Mouse (Mus musculus): ENCODE measurements around the gene Rrp36. TPM values are rescaled to one million over a fixed set of nuclear protein-coding genes. Genes with fewer than 3 reads are reported as not detected.
A peak's percentile ranks its signal among the peaks of the same experiment; 100 is the strongest.

The Rrp36 gene
- polyA plus RNA-seq, 1 experiment from 2014 or later = 70.0 TPM

DNA sequence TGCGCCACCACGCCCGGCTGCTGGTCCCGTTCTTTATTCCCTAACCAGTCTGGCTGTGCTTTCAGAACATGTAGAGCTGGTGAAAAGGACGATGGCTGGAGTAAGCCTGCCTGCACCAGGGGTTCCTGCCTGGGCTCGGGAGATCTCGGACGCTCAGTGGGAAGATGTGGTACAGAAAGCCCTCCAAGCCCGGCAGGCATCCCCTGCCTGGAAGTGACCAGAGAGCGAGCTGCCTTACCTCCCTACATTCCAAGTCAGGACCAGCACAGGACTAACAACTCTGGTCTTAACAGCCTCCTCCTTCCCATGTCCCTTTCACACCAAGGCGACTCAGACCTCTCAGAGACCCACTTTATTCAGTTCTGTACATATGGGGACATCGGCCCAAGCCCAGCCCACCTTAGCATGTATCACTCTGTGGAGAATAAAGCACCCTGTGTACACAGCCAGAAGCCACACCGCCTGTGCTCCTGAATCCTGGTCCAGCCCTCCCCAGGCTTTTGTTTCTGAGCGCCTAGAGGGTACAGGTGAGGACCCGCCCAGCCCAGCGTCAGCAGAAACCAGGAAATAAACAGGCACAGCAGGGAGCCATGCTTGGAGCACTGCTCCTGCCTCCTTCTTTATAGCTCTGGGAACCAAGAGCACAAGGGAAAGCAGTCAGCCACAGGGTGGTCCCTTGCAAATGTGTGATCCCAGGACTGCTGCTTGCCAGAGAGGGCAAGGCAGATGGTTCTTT is 8.7 kb upstream of the Rrp36 start:
- H3K4me2 ChIP-seq = no peak overlapping the region
- peaks cover 62% of the 10 kb centered on the region for H3K36me3 ChIP-seq
- no peak overlapping the region for H3K27ac ChIP-seq
- no peaks in the 10 kb centered on the region for H3K9me3 ChIP-seq
- no peak for ATAC-seq (ENCODE audit: insufficient number of reproducible peaks, insufficient read depth, low FRiP score, low TSS enrichment, low read depth)
- WGBS = 81% methylated on average over 16 of the region's 16 CpGs
- H3K9ac ChIP-seq (replicated peaks) = no peak overlapping the region
- no peak overlapping the region for H3K4me3 ChIP-seq (replicated peaks)
- no peaks in the 10 kb centered on the region for H3K27me3 ChIP-seq
- H3K4me1 ChIP-seq (replicated peaks) = peaks cover 31% of the 10 kb centered on the region

DNA sequence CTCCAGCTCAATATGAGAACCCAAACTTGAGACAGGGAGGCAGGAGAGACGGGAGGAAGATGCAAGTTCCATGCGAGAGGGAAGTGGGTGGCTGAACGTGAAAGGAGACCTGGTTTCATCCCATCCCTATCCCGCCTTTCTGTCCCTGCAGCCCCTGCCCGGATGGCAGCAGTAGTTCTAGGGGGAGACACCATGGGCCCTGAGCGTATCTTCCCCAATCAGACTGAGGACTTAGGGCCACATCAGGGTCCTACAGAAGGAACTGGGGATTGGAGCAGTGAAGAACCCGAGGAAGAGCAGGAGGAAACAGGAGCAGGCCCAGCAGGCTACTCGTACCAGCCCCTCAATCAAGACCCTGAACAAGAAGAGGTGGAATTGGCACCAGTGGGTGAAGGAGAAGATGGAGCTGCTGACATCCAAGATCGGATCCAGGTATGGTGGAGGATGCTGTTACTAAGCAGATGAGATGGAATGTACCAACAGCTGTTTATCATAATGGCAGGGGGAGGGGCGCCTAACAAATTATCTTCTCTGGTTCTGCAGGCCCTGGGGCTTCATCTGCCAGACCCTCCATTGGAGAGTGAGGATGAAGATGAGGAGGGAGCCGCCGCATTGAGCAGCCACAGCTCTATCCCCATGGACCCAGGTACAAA is 7.4 kb upstream of the Rrp36 start:
- peak overlapping the region; percentile 76 for H3K27ac ChIP-seq
- ATAC-seq (ENCODE audit: insufficient number of reproducible peaks, insufficient read depth, low FRiP score, low TSS enrichment, low read depth) = no peak
- peak overlapping the region; percentile 88 for H3K4me2 ChIP-seq
- peaks cover 31% of the 10 kb centered on the region for H3K4me1 ChIP-seq (replicated peaks)
- peak overlapping the region; percentile 63 for H3K9ac ChIP-seq (replicated peaks)
- H3K4me3 ChIP-seq (replicated peaks) = peak overlapping the region; percentile 86
- H3K9me3 ChIP-seq = no peaks in the 10 kb centered on the region
- H3K27me3 ChIP-seq = no peaks in the 10 kb centered on the region
- peaks cover 62% of the 10 kb centered on the region for H3K36me3 ChIP-seq
- WGBS = 25% methylated on average over 12 of the region's 12 CpGs

DNA sequence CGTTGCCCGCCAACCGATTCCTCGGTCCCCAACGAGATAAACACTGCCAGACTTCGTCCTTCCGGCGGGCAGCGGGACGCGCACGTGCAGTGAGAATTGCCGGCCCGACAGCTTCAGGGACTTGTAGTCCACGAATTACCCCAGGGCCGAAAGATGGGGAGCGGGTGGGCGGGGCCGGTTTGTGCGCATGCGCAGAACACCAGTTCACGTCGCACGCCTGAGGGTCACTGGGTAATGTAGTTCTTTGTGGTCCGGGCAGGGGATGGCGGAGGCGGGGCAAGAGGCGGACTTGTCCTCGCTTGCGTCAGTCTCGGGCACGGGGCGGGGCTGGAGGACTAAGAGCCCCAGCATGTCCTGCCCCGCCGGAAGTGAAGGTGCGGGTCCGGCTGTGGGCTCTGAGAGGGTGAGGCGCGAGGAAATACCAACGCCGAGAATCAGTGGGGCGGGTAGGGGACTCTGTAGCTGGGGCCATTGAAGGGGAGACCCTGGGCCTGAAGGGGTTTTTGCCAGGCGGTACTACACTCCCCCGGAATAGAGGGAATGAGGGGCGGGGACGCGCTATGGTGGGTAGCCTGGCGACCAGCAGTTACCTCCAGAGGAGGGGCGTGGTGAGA is 6.7 kb upstream of the Rrp36 start, which contains the start of gene Klhdc3:
Klhdc3 (minus strand) TSS at position 155 of the 614 bp plus-strand sequence.
- H3K4me3 ChIP-seq (replicated peaks) = peak within 1 kb of the TSS; percentile 86
- H3K9me3 ChIP-seq = no peaks in the 10 kb centered on the region
- no peaks in the 10 kb centered on the region for H3K27me3 ChIP-seq
- peak within 1 kb of the TSS; percentile 92 for H3K27ac ChIP-seq
- under 1% methylated on average over 49 of the region's 49 CpGs for WGBS
- peaks cover 31% of the 10 kb centered on the region for H3K4me1 ChIP-seq (replicated peaks)
- peak within 1 kb of the TSS; percentile 88 for H3K4me2 ChIP-seq
- H3K36me3 ChIP-seq = peaks cover 62% of the 10 kb centered on the region
- peak; percentile 96 for ATAC-seq (ENCODE audit: insufficient number of reproducible peaks, insufficient read depth, low FRiP score, low TSS enrichment, low read depth)
- peak within 1 kb of the TSS; percentile 78 for H3K9ac ChIP-seq (replicated peaks)

DNA sequence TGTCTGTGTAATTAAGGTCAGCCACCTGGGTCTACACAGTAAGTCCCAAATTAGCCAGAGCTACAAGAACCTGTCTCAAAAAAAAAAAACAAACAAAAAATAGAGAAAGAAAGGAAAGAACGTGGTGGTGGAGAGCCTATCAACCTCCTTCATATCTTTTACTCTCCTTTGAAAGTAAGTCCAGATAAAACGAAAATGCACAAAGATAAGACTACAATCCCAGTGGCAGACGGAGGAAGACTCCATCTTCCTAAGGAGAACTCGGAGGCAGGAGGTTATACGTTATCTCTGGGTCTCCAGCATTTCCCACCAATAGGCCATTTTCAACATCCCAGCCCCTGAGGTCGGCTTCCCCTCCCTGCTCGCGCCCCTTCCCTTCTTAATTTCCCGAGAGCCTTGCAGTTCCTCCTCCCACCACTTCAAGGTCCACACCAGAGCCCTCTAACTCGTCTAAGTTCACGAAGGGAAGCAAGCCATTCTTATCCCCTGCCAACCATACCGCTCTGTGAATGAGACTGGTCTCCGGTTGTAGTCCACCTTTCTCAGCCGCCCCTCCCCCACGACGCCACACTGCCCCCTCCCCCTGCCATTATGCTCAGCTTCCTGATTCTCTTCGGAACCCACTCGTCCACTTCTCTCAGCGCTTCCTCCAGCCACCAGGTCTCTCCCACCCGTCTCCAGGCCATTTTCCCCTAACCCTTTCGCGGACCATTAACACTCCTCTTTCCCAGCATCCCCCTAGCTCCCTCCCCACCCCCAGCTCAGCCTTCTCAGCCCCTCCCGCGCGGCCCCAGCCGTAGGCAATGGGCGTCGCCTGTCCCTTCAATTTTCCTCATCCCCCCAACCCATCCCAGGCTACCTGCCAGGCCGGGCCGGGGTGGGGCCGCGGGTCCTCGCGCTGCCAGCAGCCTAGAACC is 5.9 kb upstream of the Rrp36 start:
- 1% methylated on average over 34 of the region's 34 CpGs for WGBS
- Histone ChIP-seq H3K4me3 (replicated peaks) (peak overlapping the region; percentile 86), H3K9me3 (no peaks in the 10 kb centered on the region), H3K27me3 (no peaks in the 10 kb centered on the region), H3K27ac (peak overlapping the region; percentile 92), H3K9ac (replicated peaks) (peak overlapping the region; percentile 78), H3K4me2 (peak overlapping the region; percentile 88), H3K4me1 (replicated peaks) (peaks cover 35% of the 10 kb centered on the region), H3K36me3 (peaks cover 62% of the 10 kb centered on the region)
- ATAC-seq (ENCODE audit: insufficient number of reproducible peaks, insufficient read depth, low FRiP score, low TSS enrichment, low read depth) = 0 out of 2 replicates have a peak, but pooled peaks have one; percentile 1

DNA sequence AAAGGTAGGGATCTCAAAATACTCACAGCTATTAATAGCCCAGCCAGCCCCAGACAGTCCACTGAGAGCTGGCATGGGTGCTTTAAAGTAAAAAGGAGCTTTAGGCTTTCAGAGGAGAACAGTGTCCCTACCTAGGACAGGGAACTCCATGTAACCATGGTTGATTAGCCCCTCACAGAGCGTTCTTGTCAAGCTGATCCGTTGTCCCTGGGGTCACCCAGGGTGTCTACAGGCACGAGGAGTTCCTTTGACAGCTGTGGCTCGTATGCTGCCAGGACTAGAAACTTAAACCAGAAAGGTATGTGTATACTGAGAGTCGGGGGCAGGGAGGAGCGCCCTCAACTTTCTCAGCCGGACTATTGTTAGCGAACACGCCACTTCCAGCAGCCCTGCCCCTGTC is 4.8 kb upstream of the Rrp36 start:
- no peak for ATAC-seq (ENCODE audit: insufficient number of reproducible peaks, insufficient read depth, low FRiP score, low TSS enrichment, low read depth)
- H3K27me3 ChIP-seq = no peaks in the 10 kb centered on the region
- H3K36me3 ChIP-seq = peaks cover 55% of the 10 kb centered on the region
- peak overlapping the region; percentile 88 for H3K4me2 ChIP-seq
- H3K27ac ChIP-seq = 0 out of 2 replicates have a peak overlapping the region, but pooled peaks have one; percentile 18
- peaks cover 43% of the 10 kb centered on the region for H3K4me1 ChIP-seq (replicated peaks)
- no peaks in the 10 kb centered on the region for H3K9me3 ChIP-seq
- peak overlapping the region; percentile 78 for H3K9ac ChIP-seq (replicated peaks)
- 61% methylated on average over 9 of the region's 9 CpGs for WGBS
- H3K4me3 ChIP-seq (replicated peaks) = peak overlapping the region; percentile 86

DNA sequence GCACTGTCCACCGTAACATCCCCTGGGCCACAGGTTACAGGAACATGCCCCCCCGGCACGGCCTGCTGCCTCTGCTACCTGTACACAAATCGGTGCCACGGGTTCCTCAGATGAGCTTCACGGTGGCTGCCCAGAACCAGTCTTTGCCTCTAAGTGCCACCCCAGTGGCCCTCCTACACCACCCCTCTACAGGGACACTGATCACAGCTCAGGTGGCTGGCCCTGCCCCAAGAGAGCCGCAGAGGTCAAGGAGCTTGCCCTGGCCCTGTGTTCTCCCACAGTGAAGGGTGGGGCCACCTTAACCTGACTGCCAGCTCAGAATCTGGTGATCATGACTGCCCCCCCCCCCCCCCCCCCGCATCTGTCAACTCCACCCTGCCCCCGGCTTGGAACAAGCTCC is 4.3 kb upstream of the Rrp36 start, which contains the start of gene Mea1:
Mea1 (plus strand) TSS at position 378 of the 400 bp plus-strand sequence.
- H3K27ac ChIP-seq = 0 out of 2 replicates have a peak within 1 kb of the TSS, but pooled peaks have one; percentile 18
- no peak for ATAC-seq (ENCODE audit: insufficient number of reproducible peaks, insufficient read depth, low FRiP score, low TSS enrichment, low read depth)
- H3K4me1 ChIP-seq (replicated peaks) = peaks cover 46% of the 10 kb centered on the region
- peaks cover 50% of the 10 kb centered on the region for H3K36me3 ChIP-seq
- WGBS = 94% methylated on average over 8 of the region's 9 CpGs
- H3K27me3 ChIP-seq = no peaks in the 10 kb centered on the region
- H3K9ac ChIP-seq (replicated peaks) = peak within 1 kb of the TSS; percentile 78
- H3K4me3 ChIP-seq (replicated peaks) = peak within 1 kb of the TSS; percentile 86
- H3K9me3 ChIP-seq = no peaks in the 10 kb centered on the region
- H3K4me2 ChIP-seq = peak within 1 kb of the TSS; percentile 88

DNA sequence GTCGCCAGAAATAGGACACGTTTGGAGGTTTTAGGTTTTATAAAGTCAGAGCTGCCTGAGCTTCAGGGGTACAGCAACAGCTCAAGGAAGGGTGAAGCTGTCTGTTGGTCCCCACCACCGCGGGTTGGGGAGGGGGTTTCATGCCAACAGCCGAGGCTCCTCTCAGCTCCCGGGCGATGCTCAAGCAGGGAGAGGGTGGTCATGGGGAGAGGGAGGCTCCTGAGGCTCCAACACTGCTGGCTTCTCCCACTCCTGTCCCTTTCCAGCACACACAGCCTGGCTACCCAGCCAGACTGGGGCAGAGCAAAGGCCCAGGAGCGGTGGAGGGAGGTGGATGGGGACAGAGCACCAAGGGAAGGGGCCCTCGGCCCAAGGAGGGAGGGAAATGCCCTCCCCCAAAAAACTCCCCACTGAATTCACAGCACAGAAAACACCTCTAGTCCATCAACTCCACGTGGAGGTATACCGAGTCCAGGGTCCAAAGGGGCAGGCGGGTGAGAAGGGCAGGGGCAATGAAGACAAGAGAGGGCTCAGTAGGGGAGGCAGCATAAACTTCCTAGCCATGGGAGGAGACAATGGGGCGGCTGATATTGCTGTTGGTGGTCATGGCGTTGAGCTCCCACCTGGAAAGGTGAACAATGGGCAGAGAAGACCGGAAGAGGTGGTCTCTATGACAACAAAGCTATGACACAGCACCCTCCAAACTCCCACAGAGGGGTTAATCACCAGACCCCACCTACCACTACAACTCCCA is 555 bp upstream of the Rrp36 start:
- Histone ChIP-seq H3K36me3 (peaks cover 61% of the 10 kb centered on the region), H3K27me3 (no peaks in the 10 kb centered on the region), H3K4me3 (replicated peaks) (peak overlapping the region; percentile 63), H3K9me3 (no peaks in the 10 kb centered on the region), H3K4me2 (peak overlapping the region; percentile 82), H3K27ac (peak overlapping the region; percentile 94), H3K9ac (replicated peaks) (peak overlapping the region; percentile 83), H3K4me1 (replicated peaks) (peaks cover 40% of the 10 kb centered on the region)
- WGBS = 20% methylated on average over 15 of the region's 15 CpGs
- peak; percentile 24; the same call in 1 of the 2 replicates for ATAC-seq (ENCODE audit: insufficient number of reproducible peaks, insufficient read depth, low FRiP score, low TSS enrichment, low read depth)

DNA sequence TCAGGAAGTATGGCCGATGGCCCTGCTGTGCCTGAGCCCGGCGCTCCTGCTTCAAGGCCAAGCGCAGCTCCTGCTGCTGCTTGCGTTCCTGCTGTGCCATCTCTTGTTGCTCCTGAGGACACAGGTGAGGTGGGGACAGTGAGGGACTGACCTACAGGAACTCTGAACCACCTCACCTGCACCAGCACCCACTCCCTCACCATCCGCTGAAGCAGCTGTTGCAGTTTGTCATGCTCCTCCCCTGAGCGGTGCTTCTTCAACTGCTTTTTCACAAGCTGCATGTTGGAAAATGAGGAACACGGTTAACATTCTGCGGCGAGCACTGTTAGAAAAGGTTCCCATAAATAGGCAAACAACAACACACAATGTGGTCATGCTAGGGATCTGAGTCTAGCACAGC is 4.2 kb downstream of the Rrp36 start:
- no peak for ATAC-seq (ENCODE audit: insufficient number of reproducible peaks, insufficient read depth, low FRiP score, low TSS enrichment, low read depth)
- 93% methylated on average over 10 of the region's 10 CpGs for WGBS
- H3K4me3 ChIP-seq (replicated peaks) = no peak overlapping the region

DNA sequence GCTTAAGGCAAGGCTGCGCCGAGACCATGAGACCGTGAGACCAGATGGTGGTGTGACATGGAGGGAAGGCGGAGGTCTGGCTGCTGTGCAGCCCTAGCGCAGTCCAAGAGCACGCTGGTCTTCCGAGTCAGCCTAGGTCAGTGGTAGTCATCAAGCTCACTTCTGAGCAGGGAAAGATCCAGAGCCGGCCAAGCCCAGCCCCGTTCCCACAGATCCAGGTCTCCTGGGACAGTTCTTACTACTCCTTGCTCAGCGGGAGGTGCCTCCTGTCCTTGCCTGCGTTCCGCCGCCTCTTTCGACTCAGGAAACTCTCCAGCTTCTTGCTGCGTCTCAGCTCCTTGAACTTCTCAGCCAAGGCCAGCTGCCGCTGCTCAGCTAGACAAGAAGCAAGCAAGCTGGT is 6.4 kb downstream of the Rrp36 start:
- no peak for ATAC-seq (ENCODE audit: insufficient number of reproducible peaks, insufficient read depth, low FRiP score, low TSS enrichment, low read depth)
- Histone ChIP-seq H3K27me3 (no peaks in the 10 kb centered on the region), H3K9me3 (no peaks in the 10 kb centered on the region; the same call in 1 of the 2 replicates), H3K4me3 (replicated peaks) (no peak overlapping the region), H3K36me3 (peaks cover 84% of the 10 kb centered on the region), H3K9ac (replicated peaks) (no peak overlapping the region), H3K4me1 (replicated peaks) (no peaks in the 10 kb centered on the region), H3K27ac (no peak overlapping the region), H3K4me2 (no peak overlapping the region)
- WGBS = 94% methylated on average over 16 of the region's 16 CpGs

More for the DNA sequence above, 4.2 kb downstream of the Rrp36 start:
- H3K27ac ChIP-seq = no peak overlapping the region
- peaks cover 15% of the 10 kb centered on the region for H3K4me1 ChIP-seq (replicated peaks)
- peaks cover 68% of the 10 kb centered on the region for H3K36me3 ChIP-seq
- H3K4me2 ChIP-seq = no peak overlapping the region
- no peaks in the 10 kb centered on the region; the same call in 1 of the 2 replicates for H3K9me3 ChIP-seq
- H3K27me3 ChIP-seq = no peaks in the 10 kb centered on the region
- no peak overlapping the region for H3K9ac ChIP-seq (replicated peaks)

DNA sequence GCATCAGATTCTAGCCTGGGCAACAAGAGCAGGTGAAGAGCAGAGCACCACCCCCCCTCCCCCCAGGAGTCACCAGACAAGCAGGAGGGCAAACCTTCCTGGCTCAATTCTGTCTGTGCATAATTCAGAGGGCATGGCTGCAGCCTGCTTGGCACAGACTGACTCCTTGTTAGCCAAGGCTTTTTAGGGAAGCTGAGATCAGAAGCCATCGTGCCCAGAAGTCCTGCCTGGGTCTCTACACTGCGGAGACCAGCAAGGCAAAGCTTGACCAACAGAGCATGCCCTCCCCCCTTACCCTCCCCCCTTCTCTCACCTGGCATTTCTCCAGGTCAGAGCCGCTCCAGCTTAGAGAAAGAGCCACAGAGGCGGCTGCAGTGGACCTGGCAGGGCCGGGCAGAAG is 11.4 kb downstream of the Rrp36 start:
- peaks cover 97% of the 10 kb centered on the region for H3K36me3 ChIP-seq
- H3K9ac ChIP-seq (replicated peaks) = no peak overlapping the region
- ATAC-seq (ENCODE audit: insufficient number of reproducible peaks, insufficient read depth, low FRiP score, low TSS enrichment, low read depth) = no peak
- WGBS = 91% methylated on average over 5 of the region's 5 CpGs
- H3K27me3 ChIP-seq = no peaks in the 10 kb centered on the region
- no peak overlapping the region for H3K27ac ChIP-seq
- no peaks in the 10 kb centered on the region for H3K9me3 ChIP-seq
- H3K4me2 ChIP-seq = no peak overlapping the region
- H3K4me3 ChIP-seq (replicated peaks) = no peak overlapping the region
- H3K4me1 ChIP-seq (replicated peaks) = no peaks in the 10 kb centered on the region
